Mouse (Mus musculus) gastrocnemius, adult 18-20 months (tissue): ENCODE data around the gene Dnah7c. TPM values are rescaled to one million over a fixed set of nuclear protein-coding genes. Genes with fewer than 3 reads are reported as not detected.
"Not testable (repeated sequence)": the region's sequence is repeated elsewhere in the genome, so short reads cannot be mapped to it uniquely, and the experiment has no call there.

Experiments used
- DNase-seq: peaks from one replicate; pipeline ENCODE4 v3.0.0; 2021; ENCODE audit warnings: low spot score
- total RNA-seq, 2 experiments: library from RNA; stranded (reverse); gene quantifications; 2 replicates each; pipeline ENCODE4 v1.2.3; 2021

Dnah7c gene
- total RNA-seq, 2 experiments from 2014 or later = not detected

DNA sequence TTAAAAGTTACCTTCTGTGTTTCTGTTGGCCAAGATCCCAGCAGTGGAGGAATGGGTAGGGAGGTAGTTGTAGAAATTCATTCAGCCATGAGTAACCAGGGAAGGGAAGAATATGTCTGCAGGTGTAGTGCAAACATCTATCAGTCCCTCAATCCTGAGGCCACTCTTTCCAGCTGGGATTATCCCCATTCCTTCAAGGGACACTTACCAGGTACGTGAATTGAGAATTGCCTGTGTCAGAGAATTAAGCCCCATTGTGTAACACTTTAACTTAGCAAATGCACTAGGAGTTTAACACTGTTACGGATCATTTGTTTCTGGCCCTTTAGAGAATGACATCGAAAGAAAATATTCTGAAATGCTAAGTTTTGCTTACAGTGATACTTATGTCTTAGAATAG is 304.3 kb downstream of the Dnah7c start:
- not testable (repeated sequence) for DNase-seq

DNA sequence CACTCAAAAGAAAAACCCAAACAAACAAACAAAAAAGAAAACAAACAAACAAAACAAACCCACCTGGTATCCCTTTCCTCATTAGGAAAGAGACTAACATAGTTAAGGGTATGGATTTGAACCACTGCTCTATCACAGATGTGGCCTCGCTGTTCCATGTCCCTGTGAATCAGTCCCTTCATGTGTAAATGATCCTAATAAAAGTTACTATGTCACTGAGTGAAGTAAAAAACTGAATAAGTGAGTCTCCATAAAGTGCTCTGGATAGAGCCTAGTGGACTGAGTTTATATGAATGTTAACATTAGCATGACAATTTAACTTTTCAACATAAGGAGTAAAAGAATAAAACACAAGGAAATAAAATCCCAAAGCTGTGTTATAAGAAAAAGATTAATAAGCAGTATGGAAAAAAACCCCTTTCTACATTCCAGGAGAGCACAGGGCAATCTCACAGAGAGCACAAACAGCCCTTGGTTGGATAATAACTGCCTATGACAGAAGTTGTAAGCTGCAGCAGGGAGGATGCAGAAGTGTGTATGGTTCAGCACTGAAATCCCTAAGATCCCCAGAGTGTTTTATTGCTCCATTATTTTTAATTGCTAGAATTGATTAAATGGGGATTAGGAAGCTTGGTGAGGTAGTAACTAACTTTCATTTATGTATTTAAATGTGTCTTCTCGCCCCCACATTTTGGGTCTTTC is 308.2 kb downstream of the Dnah7c start:
- not testable (repeated sequence) for DNase-seq

DNA sequence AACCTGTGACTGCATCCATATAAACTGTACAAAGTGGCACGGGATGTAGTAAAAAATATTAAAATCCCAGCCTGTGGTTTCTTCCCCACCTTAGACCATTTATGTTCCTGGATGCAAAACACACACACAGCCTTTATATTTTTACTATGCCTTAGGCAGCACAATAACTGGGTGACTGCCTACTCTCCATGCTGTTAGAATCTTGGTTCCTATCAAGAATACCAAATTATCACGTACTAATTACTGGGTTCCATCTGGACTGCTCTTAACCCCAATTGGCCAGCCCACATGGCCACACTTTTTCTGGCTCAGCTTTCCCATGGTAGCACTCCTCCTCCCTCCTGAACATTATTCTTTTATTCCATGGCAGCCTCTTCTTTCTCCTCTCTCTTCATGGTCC is 309.1 kb downstream of the Dnah7c start:
- not testable (repeated sequence) for DNase-seq

DNA sequence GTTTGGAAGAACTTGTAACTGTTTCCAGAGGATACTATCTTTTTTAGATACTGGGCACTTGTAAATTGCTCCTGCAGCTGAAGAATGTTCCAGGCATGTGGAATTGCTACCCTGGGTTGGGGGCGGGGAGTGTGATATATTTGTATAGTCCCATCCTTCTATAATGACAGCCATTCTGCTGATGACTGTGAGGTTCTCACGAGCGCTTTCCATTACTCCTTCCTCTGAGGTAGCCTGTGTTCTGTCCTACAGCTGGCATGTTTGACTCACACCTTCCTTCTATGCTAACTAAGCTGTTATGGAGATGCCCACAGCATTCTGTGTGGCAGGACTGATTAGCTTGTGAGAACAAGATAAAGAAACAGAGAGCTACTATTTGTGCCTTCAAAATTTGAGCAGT is 339.2 kb downstream of the Dnah7c start:
- DNase-seq = not testable (repeated sequence)

DNA sequence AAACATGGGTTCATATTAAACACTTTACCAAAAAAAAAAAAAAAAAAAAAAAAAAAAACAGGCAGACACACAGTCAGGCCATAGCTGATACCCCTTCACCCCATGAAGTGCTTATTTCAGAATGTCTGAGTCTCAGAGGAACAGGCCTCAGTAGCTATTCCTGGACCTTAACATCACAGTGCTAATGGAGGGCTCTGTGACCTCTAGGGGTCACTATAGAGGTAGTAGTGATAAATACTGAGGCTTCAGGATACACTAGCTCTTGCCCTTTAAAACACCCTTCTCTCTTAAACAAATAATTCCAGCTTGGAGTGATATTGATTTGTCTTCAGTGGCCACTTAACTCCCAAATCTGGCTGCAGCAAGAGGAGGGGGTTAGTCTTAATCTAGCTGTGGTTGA is 343.9 kb downstream of the Dnah7c start:
- DNase-seq = not testable (repeated sequence)

DNA sequence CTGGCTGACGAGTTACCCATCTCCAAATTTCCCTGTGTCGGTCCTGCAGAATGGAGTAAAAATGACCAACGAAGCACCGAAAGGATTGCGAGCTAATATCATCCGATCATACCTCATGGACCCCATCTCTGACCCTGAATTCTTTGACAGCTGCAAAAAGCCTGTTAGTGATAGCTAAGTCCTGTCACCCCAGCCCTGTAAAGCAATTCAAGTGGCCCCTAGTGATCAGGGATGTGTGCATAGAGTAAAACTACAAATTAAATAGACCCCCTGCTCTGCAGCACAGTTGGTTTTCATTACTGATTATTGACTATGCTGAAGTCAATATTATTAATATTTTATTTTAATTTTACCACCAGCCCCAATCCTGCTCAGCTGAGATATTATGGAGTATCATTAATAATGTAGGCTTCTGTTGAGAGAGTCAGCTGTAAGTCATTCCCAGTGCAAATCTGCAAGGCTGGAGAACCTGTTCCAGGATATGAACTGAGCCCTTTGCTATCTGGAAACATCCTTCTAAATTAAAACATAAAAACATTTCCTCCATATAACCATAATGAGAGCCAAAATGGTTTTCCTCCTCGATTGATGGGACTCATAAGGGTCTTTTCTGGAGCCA is 344.8 kb downstream of the Dnah7c start:
- not testable (repeated sequence) for DNase-seq

DNA sequence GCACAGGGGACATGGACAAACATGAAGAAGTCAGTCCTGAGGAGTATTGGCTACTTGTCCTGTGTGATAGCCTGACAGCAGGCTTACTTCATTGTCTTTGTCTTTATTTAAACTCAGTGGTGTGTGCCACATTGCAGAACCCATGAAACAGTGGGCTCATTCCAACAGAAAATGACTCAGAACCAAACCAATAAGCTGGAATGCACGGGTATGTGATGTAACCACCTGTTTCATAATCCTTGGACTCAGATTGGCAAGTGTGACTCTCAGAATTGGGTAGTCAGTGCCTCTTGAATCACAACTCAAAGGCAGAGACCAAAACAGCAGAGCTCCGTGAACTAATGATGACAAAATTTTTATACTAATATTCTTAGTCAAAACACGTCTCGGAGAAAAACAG is 356.8 kb downstream of the Dnah7c start:
- DNase-seq = not testable (repeated sequence)

DNA sequence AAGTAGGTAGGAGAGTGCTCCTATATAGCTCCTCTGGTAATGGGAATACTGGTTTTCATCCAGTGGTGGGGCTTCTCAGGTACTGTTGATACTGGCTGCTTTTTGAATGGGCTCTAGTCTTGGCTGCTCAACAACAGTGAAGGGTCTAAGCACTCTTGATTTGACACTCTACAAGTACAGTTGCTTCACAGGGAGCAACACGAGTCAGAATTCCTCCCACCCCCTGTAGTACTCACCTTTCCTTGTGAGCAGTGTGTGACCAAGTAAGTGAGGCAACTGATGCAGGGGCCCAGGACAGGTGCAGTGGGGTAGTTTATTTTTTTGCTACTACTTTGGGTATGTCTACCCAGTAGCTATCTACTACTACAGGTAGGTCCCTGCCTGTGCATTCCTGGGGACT is 379.7 kb downstream of the Dnah7c start:
- no peak for DNase-seq

DNA sequence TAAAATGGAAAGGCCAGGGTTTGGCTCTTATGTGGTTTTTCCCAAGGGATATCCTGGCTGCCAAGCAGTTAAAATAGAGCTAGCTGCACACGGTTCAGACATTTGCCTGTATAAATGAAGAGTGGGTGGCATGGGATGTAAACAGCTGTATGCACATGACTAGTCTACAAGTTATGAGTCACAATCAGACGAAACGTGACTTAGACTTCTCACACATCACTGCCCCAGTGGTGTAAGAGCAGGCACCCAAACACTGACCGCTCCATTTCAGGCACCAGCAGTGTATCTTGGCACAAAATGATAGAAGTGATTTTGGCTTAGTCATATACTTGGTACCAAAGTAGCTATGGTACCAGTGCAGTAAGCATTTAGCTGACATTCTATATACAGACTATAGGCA is 383.2 kb downstream of the Dnah7c start:
- DNase-seq = not testable (repeated sequence)

DNA sequence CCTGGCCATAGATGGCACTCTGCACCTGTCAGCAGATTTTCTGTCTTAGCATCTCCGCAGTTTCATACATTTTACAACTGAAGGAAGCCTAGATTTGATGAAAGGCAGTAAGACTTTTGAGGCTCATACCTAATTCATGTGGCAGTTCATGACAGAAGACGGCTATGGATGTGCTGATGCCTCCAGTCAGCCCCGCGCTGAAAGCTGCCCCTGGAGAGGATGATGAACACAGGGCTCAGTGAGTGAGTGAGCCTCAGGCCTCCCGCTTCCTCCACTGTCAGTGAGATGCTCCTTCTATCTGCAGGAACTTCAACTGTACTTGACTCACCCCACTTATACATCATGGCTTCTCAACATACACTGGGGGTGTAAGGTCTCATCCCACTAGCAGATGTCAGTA is 392.5 kb downstream of the Dnah7c start:
- DNase-seq = no peak

DNA sequence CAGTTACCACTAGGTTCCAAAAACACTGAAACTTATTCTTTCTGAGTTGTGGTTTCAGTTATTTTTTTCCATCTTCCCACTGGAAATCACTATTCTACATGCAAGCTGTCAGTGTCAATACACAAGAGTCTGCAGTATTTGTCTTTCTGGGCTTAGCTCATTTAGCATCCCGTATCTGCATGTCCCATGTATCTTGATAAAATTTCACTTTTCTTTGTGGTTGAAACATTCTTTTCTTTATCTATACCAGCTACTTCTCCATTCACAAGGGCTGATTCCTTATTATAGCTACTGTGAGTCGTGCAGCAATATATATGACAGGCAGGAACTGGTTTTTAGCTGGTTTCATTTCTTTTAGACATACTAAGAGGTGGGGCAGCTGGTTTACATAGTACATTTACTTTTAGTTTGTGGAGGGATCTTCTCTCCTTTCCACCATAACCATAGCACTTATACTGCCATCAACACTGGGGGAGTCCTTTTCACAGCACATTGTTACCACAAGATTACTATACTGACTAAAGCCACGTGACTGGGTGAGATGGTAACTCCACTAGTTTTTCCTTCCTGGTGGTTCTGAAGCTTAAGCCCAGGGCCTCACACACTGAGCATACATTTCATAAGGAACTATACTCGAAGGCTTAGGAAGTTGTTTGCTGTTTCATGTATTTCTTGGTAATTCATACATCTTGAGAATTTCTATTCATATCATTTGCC is 397.0 kb downstream of the Dnah7c start:
- no peak for DNase-seq

DNA sequence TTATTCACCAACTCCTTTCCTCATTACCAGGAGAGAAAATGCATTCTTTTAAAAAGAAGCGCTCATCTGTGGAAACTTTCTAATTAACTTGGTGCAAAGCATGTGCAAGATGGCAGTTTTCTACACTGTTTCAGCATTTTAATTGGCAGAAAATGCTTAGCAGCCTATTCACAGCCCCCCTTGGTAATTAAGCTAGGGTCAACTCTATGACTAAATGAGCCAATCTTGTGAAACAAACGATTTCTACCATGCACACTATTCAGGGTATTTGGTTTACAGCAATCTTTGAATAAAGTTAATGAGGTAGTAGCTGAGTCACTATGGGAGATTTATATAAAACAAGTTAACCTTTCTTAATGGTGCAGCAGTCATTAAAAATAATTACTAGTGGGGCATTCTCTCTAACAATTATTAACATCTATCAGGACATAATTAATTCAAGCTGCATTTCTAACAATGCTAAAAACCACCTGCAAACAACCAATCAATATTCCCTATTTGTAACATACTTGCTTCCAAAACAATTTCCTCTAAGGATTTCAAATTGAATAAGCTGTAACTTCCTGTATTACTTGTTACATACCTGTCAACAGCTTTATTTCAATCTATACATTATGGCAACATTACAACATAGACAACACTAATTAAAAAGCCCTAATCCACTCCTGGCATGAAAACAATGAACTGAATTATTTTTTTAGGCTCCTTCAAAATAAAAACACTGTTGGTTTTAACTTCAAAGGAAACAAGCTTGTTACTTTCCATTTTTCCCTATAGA is 404.9 kb downstream of the Dnah7c start:
- no peak for DNase-seq

DNA sequence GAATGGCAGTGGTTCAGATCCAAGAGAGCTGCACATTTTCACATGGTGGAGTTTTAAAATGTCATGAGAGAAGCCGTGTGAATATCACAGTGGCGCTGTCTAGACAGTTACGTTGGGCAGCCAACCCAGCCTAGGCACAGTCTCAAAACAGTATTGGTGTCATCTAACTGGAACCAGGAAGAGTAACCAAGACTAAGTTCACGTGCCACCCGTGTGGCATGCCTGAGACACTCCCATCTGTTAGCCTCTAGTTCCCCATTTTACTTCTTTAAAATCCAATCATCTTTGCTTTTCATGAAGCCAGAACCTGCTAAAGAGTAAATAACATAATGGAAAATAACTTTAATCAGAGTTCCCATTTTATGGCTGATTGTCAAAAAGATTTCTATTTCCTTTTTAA is 406.5 kb downstream of the Dnah7c start:
- peak; percentile 45 for DNase-seq

DNA sequence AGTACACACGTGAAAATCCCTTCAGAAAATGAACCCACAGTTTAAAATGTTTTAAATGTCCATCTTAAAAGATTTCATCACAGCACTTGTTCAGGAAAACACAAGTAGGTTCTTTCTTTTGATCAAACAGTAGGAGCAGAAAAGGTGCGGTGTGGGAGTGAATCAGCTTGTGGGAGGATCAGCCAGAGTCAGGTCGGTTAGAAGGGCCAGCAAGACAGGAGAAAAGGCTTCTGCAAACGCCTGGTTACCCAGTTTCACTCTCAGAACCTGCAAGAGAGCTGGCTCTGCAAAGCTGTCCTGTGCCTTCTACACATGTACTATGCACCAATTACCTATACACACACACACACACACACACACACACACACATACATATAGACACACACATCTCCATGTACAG is 418.0 kb downstream of the Dnah7c start:
- DNase-seq = no peak

DNA sequence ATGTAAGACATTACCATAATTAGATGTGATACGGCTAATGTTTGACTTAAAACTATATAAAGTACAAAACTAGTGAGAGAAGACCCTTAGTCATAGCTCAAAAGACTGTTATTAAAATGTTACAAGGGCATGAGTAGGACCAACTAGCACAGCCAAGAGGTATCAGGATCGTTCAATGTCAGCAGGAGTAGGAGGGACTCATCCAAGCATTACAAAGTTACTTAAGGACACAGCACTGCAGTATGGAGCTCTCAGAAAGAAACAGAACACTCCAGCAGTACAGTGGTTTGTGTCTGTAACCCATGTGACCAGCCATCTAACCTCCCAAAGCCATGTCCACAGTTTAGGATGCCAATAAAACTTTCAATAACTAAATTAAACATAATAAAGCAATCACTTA is 418.9 kb downstream of the Dnah7c start:
- DNase-seq = no peak

DNA sequence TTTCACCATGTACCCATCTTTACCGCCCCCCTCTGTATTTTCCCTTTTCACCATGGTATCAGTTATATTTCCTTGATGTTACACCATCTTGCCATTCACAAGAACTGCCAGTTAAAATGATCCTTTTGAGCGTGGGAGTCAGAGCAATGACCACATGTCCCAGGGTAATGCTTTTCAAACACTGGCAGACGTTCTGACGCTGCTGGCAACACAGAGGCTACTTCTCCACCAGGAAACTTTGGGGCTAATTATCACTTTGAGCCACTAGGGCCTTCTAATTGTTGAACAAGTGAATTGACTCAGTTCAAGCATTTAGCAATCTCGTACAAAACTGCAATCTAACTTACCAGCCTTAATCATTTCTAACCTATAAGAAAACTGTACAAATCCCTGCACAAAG is 419.8 kb downstream of the Dnah7c start:
- no peak for DNase-seq

DNA sequence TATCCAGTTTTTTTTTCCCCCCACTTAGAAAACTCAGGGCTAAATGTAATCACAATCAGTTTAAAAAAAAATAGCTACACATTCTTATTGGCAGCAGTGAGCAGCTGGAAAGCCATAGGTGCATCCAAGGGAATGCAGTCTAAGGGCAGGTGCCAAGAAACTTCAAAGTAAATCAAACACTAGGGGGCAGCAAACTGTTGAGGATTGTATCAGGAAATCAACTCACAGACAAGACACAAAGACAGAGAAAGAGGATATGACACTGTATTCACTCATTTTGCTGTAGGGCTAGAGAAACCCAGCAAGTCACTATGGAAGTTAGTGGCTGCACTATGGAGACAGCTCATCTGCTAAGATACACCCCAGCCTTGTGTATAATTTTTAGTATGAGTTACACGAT is 424.4 kb downstream of the Dnah7c start:
- DNase-seq = peak; percentile 81

DNA sequence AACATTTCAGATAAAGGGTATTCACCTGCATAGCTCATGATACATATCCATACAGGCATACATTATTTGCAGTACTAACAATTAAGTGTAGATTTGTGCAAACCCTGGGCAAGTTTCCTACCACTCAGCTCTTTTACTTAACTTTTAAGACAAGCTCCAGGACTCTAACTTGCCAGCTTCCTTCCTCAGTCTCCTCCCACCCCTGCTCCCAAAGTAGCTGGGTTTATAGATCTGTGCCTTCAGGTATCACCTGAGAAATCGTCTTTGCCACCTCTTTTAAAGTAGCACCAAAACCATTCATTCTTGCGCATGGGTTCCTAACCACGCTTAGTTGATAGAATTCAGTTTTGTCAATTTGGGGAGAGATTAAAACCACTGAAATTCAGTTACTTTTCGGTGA is 426.2 kb downstream of the Dnah7c start:
- no peak for DNase-seq

DNA sequence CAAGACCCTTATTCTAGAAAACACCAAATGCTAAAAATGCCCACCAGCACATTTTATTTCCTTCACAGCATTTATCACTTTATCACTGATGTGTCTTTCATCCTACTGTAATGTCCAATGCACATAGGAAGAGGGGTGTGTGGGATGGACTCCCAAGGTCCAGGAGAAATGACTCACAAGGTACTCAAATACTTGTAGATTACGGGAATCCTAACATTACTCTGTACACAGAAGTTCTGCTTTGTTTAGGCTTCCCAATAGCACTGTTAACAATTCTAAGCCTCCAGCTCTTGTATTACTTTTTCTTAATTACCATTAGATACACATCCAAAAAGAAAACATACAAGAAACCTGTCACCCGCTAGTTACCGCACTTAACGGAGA is 426.8 kb downstream of the Dnah7c start:
- no peak for DNase-seq

DNA sequence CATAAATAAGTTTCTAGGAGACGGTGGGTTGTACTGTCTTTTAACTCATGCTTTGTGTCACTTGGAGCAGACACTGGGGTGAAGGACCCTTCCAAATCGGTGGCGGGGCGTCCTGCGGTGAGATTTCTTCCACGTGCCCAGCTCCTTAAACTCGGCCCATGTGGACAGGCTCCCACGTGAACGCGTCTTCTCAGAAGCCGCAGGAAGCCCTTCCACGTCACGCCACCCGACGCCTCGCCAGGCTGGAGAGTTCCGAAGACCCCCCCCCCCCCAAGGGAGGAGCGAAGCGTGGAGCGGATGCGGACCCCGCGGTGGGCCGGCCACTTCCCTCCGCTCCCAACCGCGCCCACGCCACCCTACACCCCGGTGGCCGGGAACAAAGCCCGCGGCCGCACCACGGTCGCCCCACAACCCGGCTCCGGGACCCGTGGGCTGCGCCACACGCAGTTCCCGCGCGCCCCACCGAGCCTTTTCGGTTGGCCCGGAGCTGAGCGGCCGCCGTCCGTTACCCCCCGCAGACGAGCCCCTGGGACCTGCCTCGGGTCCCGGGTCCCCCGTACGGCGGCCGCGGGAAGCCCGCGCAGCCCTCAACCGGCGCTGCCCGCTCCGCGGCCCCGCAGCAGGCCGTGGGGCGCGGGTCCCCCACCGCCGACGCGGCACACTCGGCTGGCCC is 427.3 kb downstream of the Dnah7c start:
- peak; percentile 54 for DNase-seq

DNA sequence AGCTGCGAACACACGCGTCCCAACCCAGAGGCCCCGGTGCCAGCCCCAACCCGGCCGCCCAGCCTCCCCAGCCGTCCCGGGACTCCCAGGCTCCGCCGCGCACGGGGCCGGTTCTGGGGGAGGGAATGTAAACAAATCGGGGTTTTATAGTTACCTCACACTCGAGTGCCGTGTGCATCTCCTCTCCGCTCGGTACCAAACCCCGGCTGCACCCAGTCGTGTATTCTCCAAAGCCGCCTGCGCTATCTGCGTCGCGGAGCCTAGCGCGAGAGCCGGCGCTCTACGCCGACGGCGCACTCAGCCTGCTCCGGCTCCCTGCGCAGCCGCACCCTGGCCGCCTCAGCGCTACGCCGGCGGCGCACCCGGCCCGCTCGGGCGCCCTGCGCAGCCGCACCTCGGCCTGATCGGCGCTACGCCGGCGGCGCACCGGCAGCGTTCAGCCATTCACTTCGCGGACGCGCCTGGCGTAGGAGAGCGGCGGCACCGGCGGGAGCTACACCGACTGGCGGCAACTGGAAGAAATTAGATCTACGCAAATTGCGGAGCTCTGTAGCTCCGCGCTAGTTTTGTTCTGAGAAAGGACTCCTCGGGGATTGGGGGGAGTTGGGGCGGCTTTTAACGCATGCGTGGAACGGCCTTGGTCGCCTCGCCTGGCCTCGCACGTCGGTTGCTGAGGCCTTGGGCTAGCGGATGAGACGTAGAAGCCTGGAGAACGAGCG is 428.1 kb downstream of the Dnah7c start:
- DNase-seq = peak; percentile 96
